Mouse (Mus musculus): Measurements from ENCODE around the gene Neurod6. TPM values are rescaled to one million over a fixed set of nuclear protein-coding genes. Genes with fewer than 3 reads are reported as not detected.
"Not testable (repeated sequence)": the region's sequence is repeated elsewhere in the genome, so short reads cannot be mapped to it uniquely, and the experiment has no call there.

The Neurod6 gene
- total RNA-seq (2021): not detected
- long read RNA-seq, experiment 1: 0 reads
- long read RNA-seq, experiment 2: 0 reads

DNA sequence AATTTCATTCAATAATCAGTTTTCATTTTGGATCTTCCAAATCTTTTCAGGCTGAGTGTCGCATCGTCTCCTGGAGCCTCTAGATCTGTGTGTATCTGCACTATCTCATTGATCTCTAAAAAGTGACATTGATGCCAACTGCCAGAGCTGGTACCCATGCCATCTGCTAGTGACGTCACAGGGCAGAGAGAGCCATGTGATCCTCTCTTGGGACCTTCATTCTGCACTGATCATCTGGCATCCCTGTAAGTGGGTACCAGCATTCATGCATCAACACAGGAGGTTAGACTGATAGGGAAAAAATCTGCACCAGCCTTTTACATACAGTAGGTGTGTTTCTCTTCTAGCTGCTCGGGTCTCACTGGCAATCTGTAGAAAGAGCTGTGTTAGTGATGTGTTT, at the start of gene Neurod6:
TSS of gene Neurod6 (minus strand) at position 290 of the 400 bp plus-strand sequence.
- DNase-seq: no peak

DNA sequence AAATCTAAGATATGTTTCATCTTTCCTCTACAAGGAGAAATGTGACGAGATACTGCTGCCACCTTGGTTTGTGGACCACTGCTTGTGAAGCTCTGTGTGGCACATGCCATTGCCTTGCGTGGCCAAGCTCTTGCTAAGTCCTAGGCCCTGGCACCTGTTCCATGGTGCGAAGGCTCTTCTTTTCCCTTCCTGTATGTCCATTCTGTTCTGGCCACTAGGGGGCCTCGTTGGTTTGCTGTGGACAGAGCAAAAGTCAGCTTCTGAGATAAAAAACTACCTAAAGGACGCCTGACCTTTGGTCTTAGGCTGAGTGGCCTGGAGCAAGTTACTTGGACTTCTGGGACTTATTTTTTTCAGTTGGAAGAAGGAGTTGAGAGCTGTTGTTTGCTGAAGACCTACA, 36.1 kb upstream of the Neurod6 start:
- peak; percentile 72 to 76 for DNase-seq

DNA sequence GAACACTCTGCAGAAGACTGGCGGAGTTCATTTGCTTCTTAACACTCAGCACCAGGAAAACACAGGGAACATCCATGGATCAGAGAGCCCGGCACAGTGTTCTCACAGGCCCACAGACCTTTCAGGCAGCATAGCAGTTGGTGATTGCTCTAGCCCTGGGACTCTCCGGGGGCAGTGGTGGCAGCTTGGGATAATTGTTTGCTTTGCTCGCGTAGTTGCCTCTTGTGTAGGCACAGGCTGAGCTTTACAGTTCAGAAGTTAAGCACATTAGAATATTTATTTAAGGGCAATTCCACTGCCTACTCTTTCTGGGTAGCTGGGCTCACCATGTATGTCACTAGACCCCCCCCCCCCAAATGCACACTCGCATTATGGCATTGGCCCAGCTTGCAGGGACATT, 34.4 kb upstream of the Neurod6 start:
- no peak for DNase-seq

DNA sequence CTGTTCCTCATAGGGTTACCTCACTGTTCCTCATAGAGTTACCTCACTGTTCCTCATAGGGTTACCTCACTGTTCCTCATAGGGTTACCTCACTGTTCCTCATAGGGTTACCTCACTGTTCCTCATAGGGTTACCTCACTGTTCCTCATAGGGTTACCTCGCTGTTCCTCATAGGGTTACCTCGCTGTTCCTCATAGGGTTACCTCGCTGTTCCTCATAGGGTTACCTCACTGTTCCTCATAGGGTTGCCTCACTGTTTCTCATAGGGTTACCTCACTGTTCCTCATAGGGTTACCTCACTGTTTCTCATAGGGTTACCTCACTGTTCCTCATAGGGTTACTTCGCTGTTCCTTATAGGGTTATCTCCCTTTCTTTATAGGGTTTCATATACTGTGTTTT, 29.9 kb upstream of the Neurod6 start:
- not testable (repeated sequence) for DNase-seq

DNA sequence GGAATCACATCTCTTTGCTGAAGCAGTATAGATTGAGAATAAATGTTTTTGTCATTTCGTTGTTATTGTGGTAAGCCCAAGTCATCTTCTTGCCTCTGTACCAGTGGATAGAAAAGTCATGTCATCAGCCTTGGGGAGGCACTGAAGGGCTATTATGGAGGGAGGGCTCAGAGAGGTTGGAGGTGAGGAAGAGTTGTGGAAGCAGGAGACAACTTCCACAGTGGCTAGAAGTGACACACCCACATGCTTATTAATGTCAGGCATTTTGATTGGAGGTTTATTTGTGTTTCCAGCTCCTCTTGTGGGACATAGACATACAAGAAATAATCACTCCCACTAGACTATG, 23.7 kb upstream of the Neurod6 start:
- DNase-seq: no peak

DNA sequence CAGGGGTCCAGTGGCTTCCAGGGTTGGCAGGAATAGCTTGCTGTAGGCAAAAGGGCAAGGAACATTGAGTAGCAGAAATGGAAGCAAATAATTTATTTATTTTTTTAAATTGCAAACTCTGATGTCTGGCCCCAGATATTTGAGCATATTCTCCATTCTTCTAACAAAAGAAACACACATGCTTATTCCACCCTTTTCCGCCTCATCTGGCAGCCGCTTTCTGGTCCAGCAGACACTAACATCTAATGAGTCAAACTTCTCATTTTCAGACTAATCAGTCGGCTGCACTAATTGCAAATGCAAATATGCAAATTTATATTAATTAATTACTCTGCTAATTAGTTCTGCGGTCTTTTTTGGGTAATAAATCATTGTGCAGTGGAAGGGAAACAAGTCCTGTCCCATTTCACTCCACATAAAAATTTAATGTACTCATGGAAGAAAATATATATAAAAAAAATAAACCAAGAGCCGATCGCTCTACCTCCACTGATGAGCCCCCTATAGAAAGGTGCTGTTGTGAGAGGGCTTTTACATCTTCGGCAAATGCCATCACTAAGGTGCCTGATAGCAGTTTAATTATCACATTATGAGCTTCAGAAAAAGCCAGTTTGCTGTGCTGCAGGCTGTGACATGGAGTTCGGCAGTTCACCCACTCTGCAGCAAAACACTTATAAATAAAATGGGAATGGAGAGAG, 23.1 kb upstream of the Neurod6 start:
- no peak for DNase-seq

DNA sequence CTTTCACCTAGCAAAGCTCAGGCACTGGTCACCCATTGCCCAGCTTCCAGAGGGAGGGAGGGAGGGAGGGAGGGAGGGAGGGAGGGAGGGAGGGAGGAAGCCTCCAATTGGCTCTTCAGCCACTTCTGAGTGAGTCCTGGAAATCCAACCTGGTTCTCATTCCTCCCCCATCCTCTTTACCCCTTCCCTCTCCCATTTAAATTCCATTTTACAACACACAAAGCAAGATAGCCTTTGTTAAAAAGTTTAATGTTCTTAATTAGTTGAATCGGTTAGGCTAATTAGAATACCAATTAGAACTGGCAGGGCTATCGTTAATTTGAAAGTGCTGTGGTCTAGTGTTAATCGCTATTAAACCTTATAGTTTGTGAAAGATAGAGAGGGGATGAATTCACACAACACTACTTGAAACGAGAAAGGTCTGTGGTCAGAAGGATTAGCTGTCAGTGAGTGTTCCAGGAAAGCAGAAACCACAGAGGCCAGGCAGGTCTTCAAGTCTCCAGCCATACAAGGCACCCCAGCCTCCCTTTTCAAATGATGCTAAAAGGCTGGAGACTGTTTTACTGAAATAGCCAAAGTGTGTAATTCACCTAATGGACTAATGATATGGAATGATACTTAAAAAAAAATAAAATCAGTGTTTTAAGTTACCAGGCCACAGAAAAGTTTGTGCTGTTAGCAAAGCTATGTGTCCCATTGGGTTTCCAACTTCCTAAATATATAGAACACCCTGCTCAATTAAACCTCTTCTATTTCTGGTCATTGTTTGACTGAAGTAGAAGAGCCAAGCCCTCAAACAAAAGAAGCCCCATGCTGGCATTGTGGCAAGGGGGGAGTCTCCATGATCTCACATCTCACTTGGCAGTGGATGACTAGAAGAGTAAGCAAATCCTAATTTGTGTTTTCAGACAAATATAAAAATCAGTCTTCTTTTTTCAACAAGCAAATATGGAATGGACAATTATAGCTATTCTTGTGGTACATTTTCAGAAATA, 19.6 kb upstream of the Neurod6 start:
- no peak for DNase-seq

DNA sequence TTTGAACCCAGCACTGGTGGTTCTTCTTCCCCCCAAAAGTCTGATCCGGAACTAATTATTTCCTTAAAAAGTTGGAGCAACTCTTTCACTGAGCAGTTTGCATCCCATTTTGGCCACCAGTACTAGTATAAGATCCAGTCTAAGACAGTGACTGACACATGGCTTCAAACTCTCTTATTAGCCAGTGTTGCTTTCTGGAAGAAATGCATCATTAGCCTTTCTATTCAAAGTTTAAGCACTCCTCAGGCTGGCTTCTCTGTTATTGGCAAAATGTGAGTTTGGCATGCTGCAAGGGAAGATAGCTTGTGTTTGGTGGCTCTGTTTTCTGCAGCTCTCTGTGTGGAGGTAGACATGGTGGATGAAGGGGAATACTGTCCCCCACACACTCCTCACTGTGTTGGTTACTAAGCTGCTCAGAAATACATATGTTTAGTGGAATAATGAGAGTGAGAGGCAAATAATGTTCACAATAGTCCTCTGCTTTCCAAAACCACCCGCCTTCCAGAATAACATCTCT, 9.0 kb upstream of the Neurod6 start:
- DNase-seq: no peak

DNA sequence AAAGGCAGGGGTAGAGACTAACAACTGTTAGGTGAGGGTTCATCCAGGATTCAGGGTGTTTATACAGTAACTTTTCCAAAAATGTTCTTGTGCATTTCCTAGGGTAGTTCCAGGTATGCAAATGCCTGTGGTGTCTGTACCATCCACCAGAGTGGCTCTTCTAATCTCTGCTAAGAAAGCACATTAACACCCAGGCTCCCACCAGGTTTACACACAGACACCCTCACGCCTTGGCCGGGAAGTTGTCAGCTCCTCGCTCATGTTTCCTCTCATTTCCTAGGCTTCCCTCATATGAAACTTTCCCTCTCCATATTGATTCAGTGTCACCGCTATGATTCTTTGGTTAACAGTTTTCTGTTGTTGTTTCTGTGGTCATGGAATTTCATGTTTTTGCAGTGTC, 2.4 kb upstream of the Neurod6 start:
- no peak for DNase-seq

DNA sequence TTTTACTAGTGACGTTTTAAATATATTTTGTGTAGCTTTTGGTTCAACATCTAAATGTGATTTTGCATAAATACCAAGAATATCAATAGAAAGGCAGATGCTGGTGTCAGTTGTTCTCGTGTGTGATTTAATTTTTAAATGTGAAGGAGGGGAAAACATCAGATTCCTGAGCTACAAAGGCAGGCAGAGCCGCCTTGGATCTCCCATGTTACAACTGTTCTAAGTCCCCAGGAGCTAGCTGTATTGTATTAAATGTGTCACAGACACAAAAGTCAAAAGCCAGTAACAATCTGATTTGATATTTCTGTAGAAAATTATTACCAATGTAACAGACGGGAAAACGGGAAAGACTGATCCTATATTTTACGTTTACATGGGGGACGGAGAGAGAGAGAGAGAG, 1.8 kb upstream of the Neurod6 start:
- DNase-seq: no peak

DNA sequence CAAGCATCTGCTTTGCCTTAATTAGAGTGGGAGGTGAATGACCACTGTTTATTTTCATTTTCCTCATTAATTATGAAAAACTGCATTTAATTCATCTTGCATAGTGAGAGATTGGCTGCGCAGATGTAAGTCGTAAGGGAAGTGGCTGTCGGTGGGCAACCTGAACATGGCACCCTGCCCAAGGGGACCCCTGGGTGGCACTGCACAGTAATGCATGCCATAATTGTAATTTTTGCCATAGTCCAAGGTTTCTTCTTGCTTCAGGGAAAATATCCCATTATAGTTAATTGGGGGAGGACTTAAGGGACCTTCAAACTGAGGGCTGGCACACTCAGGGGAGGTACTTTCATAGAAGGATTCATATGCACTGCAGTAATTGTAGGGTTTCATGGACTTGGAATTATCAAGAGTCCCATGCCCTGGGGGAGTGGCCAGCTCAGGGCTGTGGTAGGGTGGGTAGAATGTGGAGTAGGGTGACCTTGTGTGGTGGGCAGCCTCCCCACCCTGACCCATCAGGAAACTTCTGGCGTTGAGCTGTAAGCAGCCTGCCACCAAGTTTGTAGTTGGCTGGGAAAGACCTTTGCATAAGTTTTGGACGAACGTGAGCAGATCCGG, 2.4 kb downstream of the Neurod6 start:
- DNase-seq: no peak

DNA sequence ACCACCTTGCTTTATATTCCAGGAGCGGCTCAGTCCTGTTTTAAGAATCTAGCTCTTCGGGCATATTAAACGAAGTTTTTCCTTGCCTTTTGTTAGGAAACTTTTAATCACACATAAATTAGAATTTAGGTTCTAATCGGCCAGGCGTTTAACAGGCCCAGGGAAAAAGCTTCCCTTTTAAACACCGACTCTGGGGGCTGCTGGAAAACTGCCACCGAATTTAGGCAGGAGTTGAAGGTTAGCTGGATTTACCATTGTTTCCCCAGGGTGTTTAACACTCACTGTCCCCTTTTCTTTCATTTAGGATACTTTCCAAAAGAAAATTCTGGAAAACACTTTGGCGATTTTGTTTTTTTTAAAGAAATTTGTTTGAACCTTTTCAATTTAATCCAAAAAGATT, 3.7 kb downstream of the Neurod6 start:
- DNase-seq: no peak

DNA sequence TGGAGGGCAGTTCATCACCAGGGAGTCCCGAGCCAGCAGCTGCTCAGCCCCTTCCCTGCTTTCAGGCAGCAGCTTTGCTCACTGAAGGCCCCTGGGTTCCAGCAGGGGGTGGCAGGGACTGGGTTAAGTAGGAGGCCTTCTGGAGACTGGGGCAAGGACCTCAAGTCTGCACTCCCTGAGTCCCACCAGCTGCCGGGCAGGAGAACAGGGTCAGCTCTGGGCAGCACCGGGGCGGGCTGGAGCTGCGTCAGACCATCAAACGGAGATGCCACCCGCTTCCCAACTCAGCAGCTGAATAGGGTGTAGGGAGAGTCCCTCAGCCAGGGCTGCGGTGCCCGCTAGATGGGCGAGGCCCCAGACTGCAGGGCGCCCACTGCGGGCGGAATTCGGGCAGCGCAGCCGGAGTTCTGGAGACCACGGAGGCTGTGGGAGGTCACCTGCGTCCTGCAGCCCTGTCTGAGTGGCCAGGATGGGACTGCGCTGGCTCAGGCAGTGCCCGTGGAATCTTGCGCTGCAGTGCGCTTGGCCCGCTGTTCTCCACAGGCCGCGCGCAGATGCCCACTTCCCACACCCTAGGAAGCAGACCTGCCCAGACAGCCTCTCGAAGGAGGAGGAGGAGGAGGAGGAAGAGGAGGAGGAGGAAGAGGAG, 4.3 kb downstream of the Neurod6 start:
- DNase-seq: no peak

DNA sequence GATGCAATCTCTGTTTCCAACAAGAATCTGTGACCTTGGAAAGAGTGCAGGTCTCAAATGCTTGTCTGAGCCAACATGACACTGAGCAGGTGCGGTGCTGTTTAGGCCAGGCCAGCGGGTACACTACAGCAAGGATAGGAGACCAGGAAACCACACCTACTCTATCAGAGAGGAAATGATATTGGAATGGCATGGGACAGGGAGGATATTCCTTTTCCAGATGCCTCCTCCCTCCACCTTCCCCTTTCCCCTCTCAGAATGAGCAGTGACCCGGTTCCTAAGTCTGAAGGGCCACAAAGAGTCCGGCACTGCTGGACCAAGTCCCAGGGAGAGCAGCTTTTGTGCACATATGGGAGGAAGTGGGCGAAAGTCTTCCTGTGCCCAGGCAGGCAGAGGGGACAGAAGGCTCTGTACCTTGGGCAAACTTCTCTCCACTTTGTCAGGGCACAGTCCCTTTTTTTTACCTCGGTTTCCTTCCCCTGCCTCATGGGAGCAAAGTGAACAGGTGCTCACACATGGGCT, 4.9 kb downstream of the Neurod6 start:
- DNase-seq: no peak

DNA sequence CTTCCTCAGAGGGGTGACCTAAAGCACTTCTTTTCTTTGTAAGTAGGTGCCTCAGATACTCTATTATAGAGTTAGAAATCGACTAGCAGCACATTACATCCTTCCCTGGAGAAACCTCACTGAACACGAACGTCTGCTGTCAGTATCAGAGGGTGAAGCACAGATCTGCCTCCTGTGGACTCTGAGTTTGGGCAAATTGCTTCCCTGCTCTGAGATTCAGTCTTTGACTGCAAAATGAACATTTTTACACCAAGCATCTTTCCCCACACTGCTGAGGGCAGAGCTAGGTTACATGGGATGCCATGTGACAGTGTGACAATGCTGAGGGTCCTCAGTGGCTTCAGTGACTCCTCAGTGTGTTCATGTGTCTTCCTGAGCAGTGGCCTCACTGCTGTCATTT, 13.3 kb downstream of the Neurod6 start:
- no peak for DNase-seq

DNA sequence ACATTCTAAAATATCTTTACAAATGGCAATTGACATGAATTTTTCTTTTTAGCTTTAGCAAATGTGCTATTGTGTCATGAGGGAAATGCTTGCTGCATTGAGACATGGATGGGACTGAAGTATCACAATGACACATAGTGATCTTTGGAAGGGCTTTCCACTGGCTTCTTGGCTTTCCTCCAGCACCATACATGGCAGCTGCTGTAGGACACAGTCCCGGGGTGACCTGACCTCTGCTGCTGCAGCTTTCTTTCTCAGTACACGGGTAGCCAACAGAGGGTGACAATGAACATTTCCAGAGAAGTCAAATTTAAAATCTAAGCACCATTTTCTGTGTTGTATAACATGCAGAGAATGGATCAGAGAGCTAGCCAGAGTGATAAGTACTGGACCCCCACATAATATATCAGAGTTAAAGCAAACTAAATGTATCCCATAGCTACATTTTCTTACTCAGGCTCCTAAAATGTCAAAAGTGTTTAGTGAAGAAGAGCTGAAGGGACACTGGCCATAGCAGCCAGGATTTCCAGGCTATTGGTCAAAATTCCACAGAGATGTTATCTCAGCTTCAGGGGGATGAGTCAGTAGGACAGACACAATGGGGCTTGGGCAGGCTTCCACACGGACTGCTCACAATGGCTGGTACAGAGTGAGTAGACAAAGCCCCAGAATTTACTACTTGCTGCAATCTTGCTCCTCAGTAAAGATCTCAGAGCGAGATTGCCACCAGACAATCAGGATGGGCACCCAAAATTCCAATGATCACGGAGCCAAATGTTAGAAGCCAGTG, 19.7 kb downstream of the Neurod6 start:
- no peak for DNase-seq

DNA sequence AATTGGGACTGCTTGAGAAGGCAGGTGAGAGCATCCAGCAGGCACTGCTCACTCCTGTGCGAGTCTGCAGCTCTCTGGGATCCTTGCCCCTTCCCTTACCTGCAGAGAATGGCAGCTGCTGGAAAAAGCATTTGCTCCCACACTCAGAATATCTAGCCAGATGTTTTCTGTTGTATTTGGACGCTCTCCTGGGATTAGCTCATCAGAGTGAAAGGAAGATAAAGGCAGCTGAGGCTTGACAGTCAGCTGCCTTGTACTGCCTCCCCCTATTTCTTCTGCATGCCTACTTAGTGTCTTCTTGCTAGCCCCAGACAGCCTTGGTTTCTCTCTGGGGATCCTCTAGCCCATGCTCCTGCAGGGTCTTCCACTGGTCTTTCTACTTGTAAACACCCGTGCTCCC, 31.1 kb downstream of the Neurod6 start:
- DNase-seq: no peak

DNA sequence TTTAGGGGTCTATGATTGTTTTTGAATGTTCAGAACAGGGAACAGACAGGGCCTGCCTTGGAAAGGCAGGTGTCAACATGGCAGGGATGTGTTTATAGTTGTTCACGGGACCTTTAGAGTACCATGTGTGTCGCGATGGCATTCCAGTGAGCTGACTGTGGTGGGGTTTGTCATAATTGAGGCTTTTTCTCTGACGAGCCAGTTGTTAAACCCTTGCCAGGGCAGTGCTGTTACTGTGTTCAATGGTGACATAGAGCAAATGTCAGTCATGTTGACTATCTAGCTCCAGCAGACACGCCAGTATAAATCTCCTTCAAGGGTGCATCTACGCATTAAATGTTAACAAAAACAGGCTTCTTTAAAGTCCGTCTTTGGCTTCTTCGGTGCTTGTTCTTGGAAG, 31.5 kb downstream of the Neurod6 start:
- no peak for DNase-seq

DNA sequence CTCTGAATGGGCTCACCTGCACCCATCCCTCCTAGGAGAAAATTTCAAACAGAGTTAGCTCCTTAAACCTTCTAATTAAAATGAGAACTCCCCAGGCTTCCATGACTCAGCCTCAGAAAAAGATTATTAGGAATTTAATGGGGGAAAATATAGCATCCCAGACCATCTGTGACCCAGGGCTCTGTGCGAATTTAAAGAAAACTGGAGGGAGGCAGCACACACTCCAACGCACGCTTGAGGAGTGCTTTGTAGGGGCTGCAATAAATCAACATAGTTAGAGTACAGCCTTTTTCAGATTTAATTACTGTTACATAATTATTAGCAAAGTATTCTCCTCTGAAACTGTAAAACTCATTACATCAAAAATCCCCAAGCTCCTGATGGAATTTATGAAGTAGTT, 32.2 kb downstream of the Neurod6 start:
- DNase-seq: no peak

DNA sequence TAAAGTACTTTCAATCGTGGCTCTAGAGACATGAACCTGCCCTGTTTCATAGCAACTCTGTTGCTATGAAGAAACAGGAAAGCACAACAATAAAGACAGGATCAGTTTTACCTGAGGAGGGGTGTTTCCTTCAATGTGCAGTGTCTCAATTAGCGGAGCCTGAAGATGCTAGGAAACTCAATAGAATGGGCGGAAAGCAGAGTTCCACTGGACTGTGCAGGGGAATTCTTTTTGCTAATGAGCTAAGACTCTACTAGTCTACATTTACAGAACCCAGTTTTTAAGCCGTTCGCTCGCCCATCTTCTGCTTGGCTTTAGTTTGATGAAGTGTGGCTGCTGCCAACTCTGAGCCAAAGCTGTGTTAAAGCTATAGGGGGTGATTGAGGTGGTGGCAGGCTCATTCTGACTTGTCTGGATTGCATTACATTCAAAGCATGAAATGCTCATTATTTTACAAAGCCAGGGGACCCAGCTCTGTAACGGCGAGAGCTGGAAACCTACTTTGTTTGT, 33.2 kb downstream of the Neurod6 start:
- no peak for DNase-seq
